Mouse (Mus musculus) G1E-ER4 (cell line): ENCODE data around the gene Ndrg3. TPM values are rescaled to one million over a fixed set of nuclear protein-coding genes. Genes with fewer than 3 reads are reported as not detected.

ENCODE experiments used
- GATA1 ChIP-seq: IDR thresholded peaks from one replicate; pipeline ENCODE4 v1.8.0; 2012; ENCODE audit warnings: low read length, inconsistent platforms
- polyA plus RNA-seq: library from polyadenylated mRNA; stranded (reverse); fragments of >175 nt; gene quantifications from 2 replicates; pipeline ENCODE4 v1.2.3, GENCODE M21; 2012

Gene Ndrg3
- polyA plus RNA-seq, 1 experiment = 11.7 TPM

GRCm38 (mm10) chr2:156894496-156895265 is 97.2 kb downstream of the Ndrg3 start:
- no peak for TF ChIP-seq GATA1

- no peak for TF ChIP-seq GATA1
Measured at GRCm38 (mm10) chr2:156892821-156893220, 99.0 kb downstream of the Ndrg3 start.

- TF ChIP-seq GATA1 = no peak
Measured at GRCm38 (mm10) chr2:156892240-156892639, 99.6 kb downstream of the Ndrg3 start.

GRCm38 (mm10) chr2:156888490-156888889 is 103.4 kb downstream of the Ndrg3 start:
- TF ChIP-seq GATA1 = no peak

GRCm38 (mm10) chr2:156887017-156887416 is 104.8 kb downstream of the Ndrg3 start, which contains the start of gene Sla2:
Gene Sla2, minus strand, starts transcription at chr2:156887192.
- TF ChIP-seq GATA1 = no peak

- TF ChIP-seq GATA1 = no peak
Measured at GRCm38 (mm10) chr2:156886084-156886631, 105.7 kb downstream of the Ndrg3 start.

GRCm38 (mm10) chr2:156884396-156885211 is 107.3 kb downstream of the Ndrg3 start:
- TF ChIP-seq GATA1 = no peak

- peak; percentile 91 for TF ChIP-seq GATA1
Measured at GRCm38 (mm10) chr2:156882431-156883001, 109.3 kb downstream of the Ndrg3 start.

GRCm38 (mm10) chr2:156879541-156879940 is 112.3 kb downstream of the Ndrg3 start:
- TF ChIP-seq GATA1 = no peak

- no peak for TF ChIP-seq GATA1
Measured at GRCm38 (mm10) chr2:156877726-156878125, 114.1 kb downstream of the Ndrg3 start.

Other genes with a start within 250 kb of the Ndrg3 start
- 0.09 and 0.21 TPM in 2 replicates for gene Myl9, start 216.6 kb downstream of the Ndrg3 start, polyA plus RNA-seq
- 63.8 and 94.9 TPM in 2 replicates for gene Tgif2, start 152.0 kb downstream of the Ndrg3 start, polyA plus RNA-seq
- gene 4930518I15Rik, start 134.1 kb downstream of the Ndrg3 start, polyA plus RNA-seq = 0.05 and 0.08 TPM in 2 replicates
- 122 and 186 TPM in 2 replicates for gene Rab5if, start 128.9 kb downstream of the Ndrg3 start, polyA plus RNA-seq
- gene Sla2, start 104.9 kb downstream of the Ndrg3 start, polyA plus RNA-seq = 0.09 and 0.14 TPM in 2 replicates
- 4.9 and 6.4 TPM in 2 replicates for gene Dsn1, start 15.1 kb upstream of the Ndrg3 start, polyA plus RNA-seq
- gene Soga1, start 87.2 kb upstream of the Ndrg3 start, polyA plus RNA-seq = 30.7 and 32.1 TPM in 2 replicates
- not detected in 2 replicates for gene Tldc2, start 95.0 kb upstream of the Ndrg3 start, polyA plus RNA-seq
- gene Samhd1, start 143.2 kb upstream of the Ndrg3 start, polyA plus RNA-seq = 8.8 and 15.0 TPM in 2 replicates
- gene Rbl1, start 212.5 kb upstream of the Ndrg3 start, polyA plus RNA-seq = 7.3 and 10.2 TPM in 2 replicates